Mouse (Mus musculus) adipocyte (in vitro differentiated cells): ENCODE results near the gene Tom1l2.

Source experiments
- DNase-seq: peaks from one replicate; pipeline ENCODE4 v3.0.0-alpha.2; 2016; ENCODE audit warnings: low spot score

The Tom1l2 gene

GRCm38 (mm10) chr11:60352559-60353411, at the start of gene Tom1l2, which contains the start of gene Drc3:
Gene Tom1l2, minus strand, starts transcription at chr11:60352905.
Gene Drc3, plus strand, starts transcription at chr11:60353329.
- DNase-seq: peak; percentile 100

DNA sequence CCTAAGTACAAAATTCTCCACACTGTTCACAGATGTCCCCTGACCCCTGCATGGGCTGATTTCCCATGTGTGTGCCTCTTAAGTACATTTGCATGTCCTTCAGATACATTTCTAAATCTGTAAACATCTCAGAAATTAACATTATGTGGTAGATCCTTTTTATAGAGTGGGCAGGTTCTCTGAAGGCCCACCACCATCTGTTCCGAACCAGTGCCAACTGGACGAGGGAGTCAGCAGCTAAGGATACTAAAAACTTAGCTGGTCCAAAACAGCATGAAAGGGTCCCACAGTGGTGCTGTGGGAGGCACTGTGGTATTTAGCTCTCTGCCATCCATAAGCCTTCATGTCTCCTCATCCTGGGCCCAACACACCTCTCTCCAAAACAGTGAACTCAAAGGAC, 44.5 kb upstream of the Tom1l2 start:
- DNase-seq: no peak

GRCm38 (mm10) chr11:60396546-60396945, 43.8 kb upstream of the Tom1l2 start:
- DNase-seq: no peak

GRCm38 (mm10) chr11:60391346-60391745, 38.6 kb upstream of the Tom1l2 start:
- DNase-seq: no peak

GRCm38 (mm10) chr11:60387944-60388343, 35.2 kb upstream of the Tom1l2 start:
- DNase-seq: no peak

DNA sequence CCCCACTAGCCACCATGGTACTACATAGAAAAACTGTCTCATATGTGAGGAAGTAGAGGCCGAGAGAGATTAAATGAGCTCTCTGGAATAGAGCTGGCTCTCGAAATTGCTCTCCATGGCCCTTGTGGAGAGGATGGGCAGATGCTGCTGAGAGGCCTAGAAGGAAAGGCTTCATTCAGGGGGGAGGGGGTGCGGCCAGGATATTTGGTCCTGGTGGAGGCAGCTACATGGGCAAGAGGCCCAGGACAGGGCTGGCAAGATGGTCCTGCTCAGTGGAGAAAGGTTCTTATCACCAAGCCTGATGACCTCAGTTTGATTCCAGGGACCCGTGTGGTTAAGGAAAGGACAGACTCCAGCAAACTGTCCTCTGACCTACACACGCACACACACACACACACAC, 33.2 kb upstream of the Tom1l2 start:
- no peak for DNase-seq

DNA sequence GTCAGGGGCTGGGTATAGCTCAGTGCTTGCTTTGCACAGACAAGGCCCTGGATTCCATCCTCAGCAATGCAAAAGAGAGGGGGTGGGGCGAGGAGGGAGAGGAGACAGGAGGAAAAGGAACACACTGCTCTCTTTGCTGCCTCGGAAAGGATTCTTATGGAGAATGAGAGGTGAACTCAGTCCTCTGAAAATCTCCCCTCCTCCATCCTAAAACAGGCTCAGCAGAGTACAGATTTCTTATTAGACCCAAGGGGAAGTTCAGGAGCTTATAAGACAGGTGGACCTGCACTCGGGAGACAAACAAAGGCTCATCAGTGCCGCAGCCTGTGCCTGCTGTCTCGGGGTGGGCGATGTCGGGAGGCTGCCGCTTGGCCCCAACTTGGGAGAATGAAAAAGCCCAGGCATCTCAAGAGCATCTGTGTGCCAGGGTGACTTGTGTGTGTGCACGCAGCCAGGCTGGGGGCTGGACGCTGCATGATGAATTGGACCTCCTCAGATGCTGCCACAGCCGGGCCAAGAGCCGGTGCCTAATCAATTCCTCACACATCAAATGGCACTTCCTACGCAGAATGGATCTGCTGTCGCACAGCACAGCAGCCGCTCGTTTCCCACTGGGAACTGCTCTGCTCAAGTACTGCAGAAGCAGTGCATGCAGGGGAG, 32.2 kb upstream of the Tom1l2 start:
- DNase-seq: no peak

DNA sequence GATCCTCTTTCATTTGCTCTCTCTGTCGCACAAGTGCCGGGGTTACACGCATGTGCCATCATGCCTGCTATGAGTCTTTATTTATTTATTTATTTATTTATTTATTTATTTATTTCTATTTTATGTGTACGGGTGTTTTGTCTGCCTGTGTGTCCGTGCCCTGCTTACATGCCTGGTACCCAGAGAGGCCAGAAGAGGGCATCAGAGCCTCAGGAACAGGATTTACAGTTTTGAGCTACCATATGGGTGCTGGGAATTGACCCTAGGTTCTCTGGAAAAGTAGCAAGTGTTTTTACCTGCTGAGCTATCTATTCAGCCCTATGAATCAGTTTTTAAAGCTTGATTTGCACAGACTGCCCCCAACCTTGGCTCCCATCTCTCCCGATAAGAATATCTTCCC, 30.8 kb upstream of the Tom1l2 start:
- DNase-seq: no peak

GRCm38 (mm10) chr11:60374481-60374880, 21.8 kb upstream of the Tom1l2 start:
- DNase-seq: no peak

- no peak for DNase-seq
Observed at GRCm38 (mm10) chr11:60370431-60370830, 17.7 kb upstream of the Tom1l2 start.

DNA sequence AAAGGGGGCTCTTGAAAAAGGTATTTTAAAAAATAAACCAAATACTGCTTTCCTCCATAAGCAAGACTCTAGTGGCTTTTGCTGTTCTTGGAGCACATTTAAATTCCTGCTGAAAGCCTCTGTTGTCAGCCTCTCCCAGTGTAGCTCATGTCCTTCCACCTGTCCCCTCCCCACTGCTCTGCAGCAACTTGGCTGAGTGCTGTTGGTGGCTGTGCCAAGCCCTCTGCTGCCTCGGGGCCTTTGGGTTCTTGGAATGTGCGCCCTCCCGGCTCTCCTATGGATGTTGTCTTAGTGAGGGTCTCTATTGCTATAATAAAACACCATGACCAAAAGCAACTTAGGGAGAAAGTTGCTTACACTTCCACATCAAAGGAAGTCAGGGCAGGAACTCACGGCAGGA, 16.7 kb upstream of the Tom1l2 start:
- DNase-seq: no peak

DNA sequence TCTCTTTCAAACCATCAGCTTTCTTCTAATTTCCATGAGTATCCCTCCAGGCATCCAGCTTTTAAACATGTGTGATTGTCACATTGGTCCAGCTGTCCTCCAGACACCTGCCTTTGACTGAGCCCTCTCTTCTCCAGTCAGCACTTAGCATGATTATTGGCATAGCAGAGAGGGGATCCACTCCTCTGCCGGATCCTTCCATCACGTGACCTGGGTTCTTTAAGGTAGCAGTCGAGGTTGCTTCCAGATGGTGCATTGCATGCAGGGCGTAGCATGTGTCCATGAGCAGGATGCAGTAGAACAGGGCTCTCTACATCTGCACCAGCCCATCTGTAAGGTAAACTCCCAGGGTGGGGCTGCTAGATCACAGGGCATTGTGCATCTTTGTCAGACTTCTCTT, 16.2 kb upstream of the Tom1l2 start:
- DNase-seq: no peak

GRCm38 (mm10) chr11:60367256-60367655, 14.6 kb upstream of the Tom1l2 start:
- no peak for DNase-seq

GRCm38 (mm10) chr11:60366239-60367019, 13.7 kb upstream of the Tom1l2 start:
- no peak for DNase-seq

GRCm38 (mm10) chr11:60360631-60361201, 8.0 kb upstream of the Tom1l2 start:
- no peak for DNase-seq

DNA sequence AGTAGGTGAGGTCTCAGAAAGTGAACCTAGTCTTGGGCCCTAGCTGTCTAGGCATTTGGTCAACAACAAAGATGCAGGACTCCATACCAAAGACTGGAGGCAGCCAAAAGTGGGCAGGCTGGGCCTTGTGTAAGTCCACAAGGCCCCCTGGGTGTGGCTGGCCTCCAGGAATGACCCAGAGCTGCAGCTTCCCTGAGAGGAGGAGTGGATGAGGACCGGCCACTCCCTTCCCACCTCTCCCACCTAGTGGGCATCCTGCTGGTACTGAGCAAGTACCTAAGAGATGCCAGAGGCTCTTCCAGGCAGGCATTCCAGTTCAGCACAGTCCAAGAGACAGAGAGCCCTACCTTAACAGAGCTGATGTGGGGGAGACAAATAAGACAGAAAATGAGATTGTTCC, 7.2 kb upstream of the Tom1l2 start:
- DNase-seq: no peak

- DNase-seq: no peak
Observed at GRCm38 (mm10) chr11:60359138-60359537, 6.4 kb upstream of the Tom1l2 start.

DNA sequence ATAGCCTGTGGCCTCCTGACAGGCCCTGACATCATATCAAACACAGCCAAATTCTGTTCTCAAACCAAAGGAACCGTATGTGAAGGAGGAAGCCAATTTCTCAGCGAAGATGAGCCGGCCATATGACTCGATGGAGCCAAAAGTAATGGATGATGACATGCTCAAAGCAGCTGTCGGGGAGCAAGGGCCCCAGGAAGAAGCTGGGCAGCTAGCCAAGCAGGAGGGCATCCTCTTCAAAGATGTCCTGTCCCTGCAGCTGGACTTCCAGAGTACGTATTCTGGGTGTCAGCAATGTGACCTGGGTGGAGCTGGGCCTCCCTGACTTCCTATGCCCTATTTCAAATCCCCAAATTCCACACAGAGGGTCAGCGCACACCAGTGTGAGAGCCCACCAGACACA, 5.8 kb upstream of the Tom1l2 start:
- no peak for DNase-seq

DNA sequence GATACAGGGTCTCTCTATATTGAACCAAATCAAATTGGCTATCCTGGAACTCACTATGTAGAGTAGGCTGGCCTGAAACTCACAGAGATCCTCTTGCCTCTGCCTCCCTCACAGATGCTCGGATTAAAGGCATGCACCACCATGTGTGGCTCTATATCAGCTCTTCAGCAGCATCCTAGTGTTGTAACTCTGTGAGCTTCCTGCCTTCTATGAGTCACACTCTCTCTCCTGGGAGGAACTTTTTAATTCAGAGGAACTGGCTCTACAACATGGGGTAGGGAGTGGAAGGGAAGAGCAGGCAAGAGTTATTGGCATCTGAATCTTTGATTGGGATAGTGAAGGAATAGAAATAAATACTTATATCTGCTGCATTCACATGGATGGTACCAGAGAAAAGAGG, 4.4 kb upstream of the Tom1l2 start:
- no peak for DNase-seq

DNA sequence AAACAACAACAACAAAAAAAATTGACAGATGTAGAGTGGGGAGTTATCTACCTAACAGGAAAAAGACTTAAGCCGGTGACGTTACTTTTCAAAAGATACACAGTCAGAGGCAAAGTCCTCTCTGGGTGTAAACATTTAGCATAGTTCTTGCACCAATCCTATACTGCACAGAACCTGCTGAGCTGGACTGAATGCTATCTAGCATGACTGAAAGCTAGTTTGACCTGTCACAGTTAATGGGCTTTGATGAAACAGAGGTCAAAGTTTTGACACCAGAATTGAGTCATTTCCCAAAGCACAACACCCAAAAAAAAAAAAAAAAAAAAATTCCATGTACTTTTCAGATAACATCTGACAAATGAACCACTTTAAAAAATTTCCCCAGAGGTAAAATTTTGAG, 3.2 kb upstream of the Tom1l2 start:
- no peak for DNase-seq

GRCm38 (mm10) chr11:60351925-60352371, 757 bp downstream of the Tom1l2 start:
- DNase-seq: peak; percentile 53

GRCm38 (mm10) chr11:60351388-60351787, 1.3 kb downstream of the Tom1l2 start:
- peak; percentile 63 for DNase-seq
